Mouse (Mus musculus) kidney, adult 2 months (tissue): Measurements from ENCODE around the gene Dbp. TPM values are rescaled to one million over a fixed set of nuclear protein-coding genes. Genes with fewer than 3 reads are reported as not detected.
A peak's percentile ranks its signal among the peaks of the same experiment; 100 is the strongest.

Source experiments
- DNase-seq: peaks from one replicate; pipeline ENCODE4 v3.0.0; 2021
- H3K27ac ChIP-seq: fragments of 200-500 bp; 2 replicates; pipeline ENCODE4 v1.5.1; 2012; ENCODE audit warnings: low read depth, low read length, control low read depth, inconsistent platforms; ENCODE audit not compliant: insufficient read depth
- H3K27me3 ChIP-seq: fragments of 200-500 bp; replicated peaks from 2 replicates; pipeline ENCODE4 v1.6.1; 2012; ENCODE audit warnings: mild to moderate bottlenecking, moderate library complexity, low read length, inconsistent platforms; ENCODE audit not compliant: control insufficient read depth, insufficient read depth
- H3K36me3 ChIP-seq: fragments of 200-500 bp; 2 replicates; pipeline ENCODE4 v1.6.1; 2012; ENCODE audit warnings: mild to moderate bottlenecking, moderate library complexity, low read length, inconsistent platforms; ENCODE audit not compliant: control insufficient read depth, insufficient read depth
- H3K4me1 ChIP-seq: fragments of 200-500 bp; 2 replicates; pipeline ENCODE4 v1.6.1; 2011; ENCODE audit warnings: low read length; ENCODE audit not compliant: control insufficient read depth, insufficient read depth
- H3K4me3 ChIP-seq: fragments of 200-500 bp; 2 replicates; pipeline ENCODE4 v1.5.1; 2011; ENCODE audit warnings: mild to moderate bottlenecking, low read depth, low read length, control low read depth; ENCODE audit not compliant: insufficient read depth
- CTCF ChIP-seq: fragments of 200-500 bp; conservative IDR thresholded peaks from 2 replicates; pipeline ENCODE4 v1.5.1; 2011; ENCODE audit warnings: low read depth, mild to moderate bottlenecking, control low read depth, low read length, moderate library complexity, mixed read lengths; ENCODE audit not compliant: insufficient read depth, insufficient read length
- POLR2A ChIP-seq: fragments of 200-500 bp; IDR thresholded peaks from one replicate; pipeline ENCODE4 v1.6.1; 2011; ENCODE audit warnings: low read depth, low read length, control low read depth
- WGBS: fragments of 180-500 bp; shearing (Covaris S2); methylation state at CpG from one replicate; pipeline ENCODE4 v1.1.7; 2018; 5-methylcytosine and 5-hydroxymethylcytosine counted together
- polyA plus RNA-seq: library from polyadenylated mRNA; depleted of rRNA; stranded (reverse); fragments of >200 nt; gene quantifications from 2 replicates; pipeline ENCODE4 v1.2.3, GENCODE M21; 2012

Dbp gene
- polyA plus RNA-seq, 1 experiment = 106 TPM

DNA sequence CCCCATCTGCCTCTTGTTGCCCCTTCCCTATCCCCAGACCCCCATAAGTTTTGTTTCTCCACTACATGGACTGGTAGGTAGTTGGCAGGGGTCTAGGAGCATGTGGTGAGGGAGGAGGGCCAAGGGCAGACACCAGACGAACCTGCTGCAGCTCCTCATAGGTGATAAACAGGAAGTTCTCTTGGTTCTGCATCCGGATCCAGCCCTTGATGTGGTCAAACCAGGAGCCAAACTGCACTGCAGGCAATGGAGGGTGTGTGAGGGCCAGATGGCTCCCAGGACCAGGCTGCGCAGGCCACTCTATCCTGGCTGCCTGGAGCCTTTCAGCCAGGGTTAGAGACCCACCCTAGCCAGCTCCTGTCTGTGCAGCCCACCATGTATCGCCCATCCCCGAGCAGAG is 28.6 kb downstream of the Dbp start:
- 83% methylated on average over 5 of the region's 5 CpGs for WGBS
- TF ChIP-seq POLR2A = no peak
- no peak for TF ChIP-seq CTCF
- Histone ChIP-seq H3K4me3 (no peak overlapping the region), H3K36me3 (no peaks in the 10 kb centered on the region), H3K27ac (no peak overlapping the region), H3K27me3 (no peaks in the 10 kb centered on the region), H3K4me1 (no peaks in the 10 kb centered on the region)
- DNase-seq = no peak

DNA sequence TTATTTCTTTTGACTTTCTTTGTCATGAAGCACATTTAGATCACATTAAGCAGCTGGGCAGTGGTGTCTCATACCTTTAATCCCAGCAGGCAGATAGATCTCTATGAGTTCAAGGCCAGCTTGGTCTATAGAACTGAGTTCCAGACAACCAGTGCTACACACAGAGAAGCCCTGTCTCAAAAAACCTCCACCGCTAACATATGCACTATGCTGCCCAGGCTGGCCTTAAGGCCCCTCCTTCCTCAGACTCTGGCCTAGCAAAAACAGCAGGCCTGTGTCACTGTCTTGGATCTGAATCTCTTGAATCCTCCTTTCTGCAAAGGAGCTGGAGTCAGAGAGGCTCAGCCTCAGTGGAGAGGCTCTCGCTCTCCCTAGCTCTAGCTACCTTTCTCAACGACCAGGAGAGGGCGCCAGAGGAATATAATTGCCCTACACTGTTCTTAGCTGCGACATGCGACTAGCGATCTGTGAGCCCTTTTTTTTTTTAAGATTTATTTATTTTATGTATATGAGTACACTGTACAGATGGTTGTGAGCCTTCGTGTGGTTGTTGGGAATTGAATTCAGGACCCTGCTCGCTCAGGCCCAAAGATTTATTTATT is 34.4 kb downstream of the Dbp start:
- H3K27ac ChIP-seq = no peak overlapping the region
- no peaks in the 10 kb centered on the region for H3K4me1 ChIP-seq
- TF ChIP-seq POLR2A = no peak
- peak; percentile 87 for TF ChIP-seq CTCF
- H3K4me3 ChIP-seq = no peak overlapping the region
- 7% methylated on average over 9 of the region's 9 CpGs for WGBS
- no peaks in the 10 kb centered on the region for H3K36me3 ChIP-seq
- peak; percentile 90 for DNase-seq
- no peaks in the 10 kb centered on the region for H3K27me3 ChIP-seq

DNA sequence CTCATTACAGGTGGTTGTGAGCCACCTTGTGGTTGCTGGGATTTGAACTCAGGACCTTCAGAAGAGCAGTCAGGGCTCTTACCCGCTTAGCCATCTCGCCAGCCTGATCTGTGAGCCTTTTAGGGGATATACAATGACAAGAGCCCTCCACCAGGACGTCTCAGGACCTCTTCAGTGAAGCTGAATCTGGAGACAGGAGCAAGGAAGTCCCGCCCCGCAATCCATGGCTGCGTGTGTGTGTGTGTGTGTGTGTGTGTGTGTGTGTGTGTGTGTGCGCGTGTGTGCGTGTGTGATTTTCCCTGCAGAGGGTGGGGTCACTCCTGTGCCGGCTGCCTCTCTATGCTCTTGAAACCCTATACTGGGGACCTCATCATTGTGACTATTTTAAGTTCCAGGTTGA is 34.9 kb downstream of the Dbp start:
- no peak for TF ChIP-seq CTCF
- no peak for TF ChIP-seq POLR2A
- WGBS = 51% methylated on average over 10 of the region's 10 CpGs
- no peak overlapping the region for H3K4me3 ChIP-seq
- no peaks in the 10 kb centered on the region for H3K27me3 ChIP-seq
- no peaks in the 10 kb centered on the region for H3K4me1 ChIP-seq
- H3K27ac ChIP-seq = no peak overlapping the region
- DNase-seq = no peak
- no peaks in the 10 kb centered on the region for H3K36me3 ChIP-seq

DNA sequence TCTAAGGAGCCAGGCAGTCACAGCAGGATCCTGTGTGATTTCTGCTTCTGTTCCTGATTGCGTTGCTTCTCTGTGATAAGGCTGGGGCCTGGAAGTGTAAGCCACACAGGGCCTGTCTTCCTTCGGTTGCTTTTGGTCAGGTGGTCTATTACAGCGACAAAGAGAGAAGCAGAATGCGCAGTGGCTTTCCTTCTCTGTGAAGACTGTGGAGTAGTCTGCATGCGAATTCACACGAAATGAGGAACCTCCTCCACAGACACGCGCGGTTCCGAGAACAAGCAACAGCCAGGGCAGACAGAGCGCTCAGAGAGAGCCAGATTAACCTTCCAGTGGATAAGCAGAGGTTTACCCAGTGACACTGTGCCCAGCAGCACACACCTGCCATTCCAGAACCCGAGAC is 36.4 kb downstream of the Dbp start:
- Histone ChIP-seq H3K27ac (peak overlapping the region; percentile 12; the same call in 1 of the 2 replicates), H3K4me1 (no peaks in the 10 kb centered on the region), H3K36me3 (no peaks in the 10 kb centered on the region), H3K4me3 (no peak overlapping the region), H3K27me3 (no peaks in the 10 kb centered on the region)
- DNase-seq = no peak
- TF ChIP-seq CTCF (no peak), POLR2A (no peak)
- 92% methylated on average over 12 of the region's 12 CpGs for WGBS

GRCm38 (mm10) chr7:45741777-45742176 is 36.9 kb downstream of the Dbp start:
- no peaks in the 10 kb centered on the region for H3K4me1 ChIP-seq
- no peaks in the 10 kb centered on the region for H3K27me3 ChIP-seq
- DNase-seq = no peak
- WGBS = 44% methylated on average over 11 of the region's 11 CpGs
- no peaks in the 10 kb centered on the region for H3K36me3 ChIP-seq
- H3K27ac ChIP-seq = peak overlapping the region; percentile 12; the same call in 1 of the 2 replicates
- peak overlapping the region; percentile 45 for H3K4me3 ChIP-seq
- TF ChIP-seq POLR2A (no peak), CTCF (no peak)

DNA sequence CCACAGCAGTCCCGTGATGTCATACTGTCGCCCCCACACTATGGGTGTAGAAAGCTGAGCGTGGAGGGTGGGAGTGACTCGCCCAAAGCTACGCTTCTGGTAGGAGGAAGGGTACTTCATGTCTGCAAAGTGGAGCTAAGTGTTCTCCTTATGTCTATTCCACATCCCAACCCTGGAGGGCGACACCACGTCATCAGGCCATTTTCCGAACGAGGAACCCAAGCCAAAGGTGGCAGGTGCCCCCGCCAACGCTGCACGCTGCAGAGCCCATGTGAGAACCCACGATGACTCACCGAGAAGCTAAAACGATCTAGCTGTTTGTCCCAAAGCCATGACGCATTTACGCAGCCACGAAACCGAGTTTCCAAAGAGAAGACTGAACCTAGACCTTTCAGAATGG is 37.5 kb downstream of the Dbp start:
- no peak for TF ChIP-seq POLR2A
- TF ChIP-seq CTCF = peak; percentile 44
- H3K36me3 ChIP-seq = no peaks in the 10 kb centered on the region
- H3K4me3 ChIP-seq = peak overlapping the region; percentile 45
- no peaks in the 10 kb centered on the region for H3K27me3 ChIP-seq
- H3K27ac ChIP-seq = no peak overlapping the region
- H3K4me1 ChIP-seq = no peaks in the 10 kb centered on the region
- DNase-seq = no peak
- whole genome bisulfite sequencing = 34% methylated on average over 19 of the region's 19 CpGs

DNA sequence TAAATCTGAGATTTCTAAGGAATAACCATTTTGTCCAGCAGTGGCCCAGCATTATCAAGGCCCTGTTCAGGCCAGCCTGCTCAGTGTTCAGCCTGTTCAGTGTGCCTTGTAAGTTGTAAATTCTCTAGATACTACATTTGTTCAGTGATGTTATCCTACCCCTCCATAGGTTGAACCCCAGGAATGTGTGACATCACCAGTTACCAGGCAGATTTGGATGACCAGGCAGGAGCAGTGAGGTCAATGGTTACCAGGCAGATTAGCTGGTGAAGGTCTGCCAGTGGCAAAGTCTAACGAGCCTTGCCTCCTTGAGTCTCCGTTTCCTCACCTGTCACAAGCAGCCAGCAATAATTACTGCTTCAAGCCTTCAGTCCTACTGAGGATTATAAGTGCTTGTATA is 39.5 kb downstream of the Dbp start:
- WGBS = 25% methylated on average over 2 of the region's 2 CpGs

DNA sequence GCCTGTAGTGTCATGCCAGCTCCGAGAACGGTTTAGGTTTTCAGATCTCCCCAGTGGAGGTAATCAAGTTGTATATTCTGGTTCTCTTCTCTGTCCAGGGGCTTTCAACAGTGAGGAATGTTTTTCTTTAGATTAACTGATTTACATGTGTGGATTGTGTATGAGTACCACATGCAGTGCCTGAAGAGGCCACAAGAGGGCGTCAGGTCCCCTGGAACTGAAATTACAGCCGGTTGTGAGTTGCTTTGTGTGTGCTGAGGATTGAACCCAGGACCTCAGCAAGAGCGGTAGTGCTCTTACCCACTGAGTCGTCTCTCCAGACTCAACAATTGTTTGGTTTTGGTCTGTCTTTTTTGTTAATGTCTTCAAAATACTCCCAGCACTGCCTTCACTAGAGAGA is 41.6 kb downstream of the Dbp start:
- 69% methylated on average over 6 of the region's 6 CpGs for WGBS
- peak; percentile 46 for TF ChIP-seq CTCF
- no peak for TF ChIP-seq POLR2A
- DNase-seq = no peak

More for the DNA sequence above, 39.5 kb downstream of the Dbp start:
- Histone ChIP-seq H3K27me3 (no peaks in the 10 kb centered on the region), H3K4me3 (no peak overlapping the region), H3K36me3 (no peaks in the 10 kb centered on the region), H3K4me1 (no peaks in the 10 kb centered on the region), H3K27ac (no peak overlapping the region)
- TF ChIP-seq POLR2A (no peak), CTCF (no peak)
- peak; percentile 80 for DNase-seq

More for the DNA sequence above, 41.6 kb downstream of the Dbp start:
- Histone ChIP-seq H3K4me1 (peaks cover 3% of the 10 kb centered on the region; the same call in 1 of the 2 replicates), H3K27me3 (no peaks in the 10 kb centered on the region), H3K27ac (no peak overlapping the region), H3K4me3 (no peak overlapping the region), H3K36me3 (no peaks in the 10 kb centered on the region)
